In the genomic region with DNA sequence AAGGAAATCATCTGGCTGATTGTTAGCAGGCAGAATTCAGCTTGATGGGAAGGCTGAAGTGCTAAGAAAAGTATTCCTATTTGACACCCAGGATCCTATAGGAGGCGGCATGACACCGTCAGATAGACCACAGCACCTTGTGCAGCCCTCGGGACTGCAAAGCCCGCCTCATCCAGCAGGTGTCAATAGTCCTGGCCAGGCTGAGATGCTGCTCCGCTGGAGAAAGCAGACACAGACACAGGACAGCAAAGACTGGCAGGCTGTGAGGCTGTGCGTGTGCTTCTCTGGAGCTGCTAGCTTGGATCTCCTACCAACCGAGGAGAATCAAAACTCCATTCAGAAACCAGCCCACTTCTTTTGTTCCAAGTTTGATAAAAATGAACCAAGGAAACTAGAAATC, we compare ENCODE assay signal across 8 mouse cellular contexts.
DNase-seq lines count a peak whose midpoint lies in the region; ATAC-seq and TF ChIP-seq lines count a peak whose summit lies in the region.

No protein-coding gene starts in this region.

- no peak overlapping the region for H3K4me3 ChIP-seq in C2C12 (ENCODE audit: insufficient read depth, poor library complexity, severe bottlenecking)
- H3K4me3 ChIP-seq in heart, embryonic 14.5 days (ENCODE audit: control insufficient read depth in 1 of 2, insufficient read depth in 1 of 2, low read depth in 1 of 2, low read length in 2 of 2), result no peak overlapping the region
- no peak overlapping the region for H3K4me3 ChIP-seq in kidney, postnatal 0 days (replicated peaks; ENCODE audit: low read depth, low read length)

- no peak for TF ChIP-seq POLR2A in brain, embryonic 14.5 days (IDR thresholded peaks at IDR 0.05; ENCODE audit: borderline replicate concordance, extremely low read depth, insufficient read depth, insufficient read length, poor library complexity, severe bottlenecking)

- DNase-seq in brain, embryonic 14.5 days (ENCODE audit: low read depth), result peak; percentile 95
- DNase-seq in fibroblast of lung, adult 2 months (ENCODE audit: low read depth), result peak; percentile 25
- peak; percentile 93 for DNase-seq in kidney, postnatal 0 days (ENCODE audit: low spot score)
- DNase-seq in liver, result peak; percentile 77
- peak; percentile 70 to 71 for DNase-seq in spleen, postnatal 36 days (ENCODE audit: low spot score in 2 of 2)

- no peaks in the 10 kb centered on the region for H3K27me3 ChIP-seq in C2C12 (ENCODE audit: control insufficient read depth, insufficient read depth, insufficient read length)
- peaks cover 17% of the 10 kb centered on the region; the same call in 1 of the 2 replicates for H3K27me3 ChIP-seq in heart, embryonic 14.5 days (ENCODE audit: control insufficient read depth, insufficient read depth, low read length)
- no peaks in the 10 kb centered on the region for H3K27me3 ChIP-seq in kidney, postnatal 0 days (ENCODE audit: insufficient read depth, low read length)

- no peaks in the 10 kb centered on the region for H3K79me3 ChIP-seq in C2C12 (ENCODE audit: low read depth)

- peak; percentile 31 for TF ChIP-seq CTCF in C2C12 (IDR thresholded peaks at IDR 0.05; ENCODE audit: control insufficient read depth, insufficient read depth, insufficient read length)
- TF ChIP-seq CTCF in brain, embryonic 14.5 days (IDR thresholded peaks at IDR 0.05; ENCODE audit: borderline replicate concordance, extremely low read depth, insufficient read depth, insufficient read length), result peak; percentile 97
- peak; percentile 98 for TF ChIP-seq CTCF in kidney, postnatal 0 days (IDR thresholded peaks at IDR 0.05; ENCODE audit: low read depth)

- ATAC-seq in heart, embryonic 14.5 days (ENCODE audit: insufficient number of reproducible peaks, insufficient read depth, low FRiP score, low read depth), result peak; percentile 87
- peak; percentile 95 for ATAC-seq in kidney, postnatal 0 days (replicated peaks; ENCODE audit: low FRiP score, low read depth)
- peak; percentile 47; the same call in 1 of the 2 replicates for ATAC-seq in monocyte, adult 5-6 weeks (replicated peaks; ENCODE audit: insufficient number of reproducible peaks, low FRiP score, low TSS enrichment, poor library complexity, severe bottlenecking)

- no peaks in the 10 kb centered on the region for H3K36me3 ChIP-seq in C2C12 (ENCODE audit: control insufficient read depth, insufficient read depth)
- no peaks in the 10 kb centered on the region for H3K36me3 ChIP-seq in heart, embryonic 14.5 days (ENCODE audit: control insufficient read depth, insufficient read depth, low read length)
- H3K36me3 ChIP-seq in kidney, postnatal 0 days (ENCODE audit: insufficient read depth, low read length), result no peaks in the 10 kb centered on the region

- under 1% methylated on average over 7 of the region's 7 CpGs for WGBS in heart, embryonic 14.5 days
- 3% methylated on average over 7 of the region's 7 CpGs for WGBS in kidney, postnatal 0 days

- no peaks in the 10 kb centered on the region for H3K9me3 ChIP-seq in heart, embryonic 14.5 days (ENCODE audit: control insufficient read depth, low read length)
- no peaks in the 10 kb centered on the region for H3K9me3 ChIP-seq in kidney, postnatal 0 days (replicated peaks; ENCODE audit: low read length)

- no peak overlapping the region for H3K27ac ChIP-seq in heart, embryonic 14.5 days (replicated peaks in 1 of 2; ENCODE audit: control insufficient read depth in 1 of 2, insufficient read depth in 1 of 2, low read depth in 2 of 2, low read length in 2 of 2)
- no peak overlapping the region for H3K27ac ChIP-seq in kidney, postnatal 0 days

- no peaks in the 10 kb centered on the region for H3K79me2 ChIP-seq in C2C12 (ENCODE audit: control insufficient read depth, insufficient read depth)

- no peak overlapping the region for H3K4me2 ChIP-seq in heart, embryonic 14.5 days (ENCODE audit: low read length)
- H3K4me2 ChIP-seq in kidney, postnatal 0 days (ENCODE audit: low read length), result no peak overlapping the region

- H3K9ac ChIP-seq in heart, embryonic 14.5 days (ENCODE audit: low read length), result no peak overlapping the region
- no peak overlapping the region for H3K9ac ChIP-seq in kidney, postnatal 0 days (ENCODE audit: low read depth, low read length)

- peaks cover 0 to 12% of the 10 kb centered on the region in 2 experiments; a peak in 3 of 4 replicates for H3K4me1 ChIP-seq in heart, embryonic 14.5 days (ENCODE audit: control insufficient read depth in 2 of 2, insufficient read depth in 2 of 2, low read length in 2 of 2)
- no peaks in the 10 kb centered on the region for H3K4me1 ChIP-seq in kidney, postnatal 0 days (replicated peaks; ENCODE audit: insufficient read depth, low read length)

- no peak overlapping the region for H3ac ChIP-seq in C2C12 (ENCODE audit: control insufficient read depth, insufficient read length, low read depth)

TF ChIP-seq in C2C12, 6 proteins besides CTCF, POLR2A, EP300 and RAD21:
- TF ChIP-seq MAX (IDR thresholded peaks at IDR 0.05), result no peak
- TF ChIP-seq MYOG (IDR thresholded peaks at IDR 0.05; ENCODE audit: control insufficient read depth, extremely low read depth, insufficient read length), result no peak
- TF ChIP-seq FOSL1 (IDR thresholded peaks at IDR 0.05; ENCODE audit: insufficient read depth, low read length, poor library complexity, severe bottlenecking), result no peak
- no peak for TF ChIP-seq CEBPB (IDR thresholded peaks at IDR 0.05; ENCODE audit: low read depth)
- no peak for TF ChIP-seq USF1 (IDR thresholded peaks at IDR 0.05; ENCODE audit: low read depth)
- no peak for TF ChIP-seq MYOD1 (IDR thresholded peaks at IDR 0.05; ENCODE audit: control insufficient read depth, insufficient read length, low read depth)

Comparison
In these comparisons a context has a peak if more than half of its experiments do, and no peak if none do; other contexts are left out.
1. CTCF ChIP-seq: peak in every context shown above with its lines; median percentile 98 in kidney, postnatal 0 days; 97 in brain, embryonic 14.5 days; 31 in C2C12.
2. DNase-seq: peak in every context shown above with its lines; median percentile 95 in brain, embryonic 14.5 days; 93 in kidney, postnatal 0 days; 77 in liver; 70 in spleen, postnatal 36 days; 25 in fibroblast of lung, adult 2 months.